Mouse (Mus musculus) kidney, adult 2 months (tissue): Measurements from ENCODE around the gene Psma6.

Experiments used
- CTCF ChIP-seq: fragments of 200-500 bp; conservative IDR thresholded peaks from 2 replicates; pipeline ENCODE4 v1.5.1; 2011; ENCODE audit warnings: low read depth, mild to moderate bottlenecking, control low read depth, low read length, moderate library complexity, mixed read lengths; ENCODE audit not compliant: insufficient read depth, insufficient read length
- POLR2A ChIP-seq: fragments of 200-500 bp; IDR thresholded peaks from one replicate; pipeline ENCODE4 v1.6.1; 2011; ENCODE audit warnings: low read depth, low read length, control low read depth

GRCm38 (mm10) chr12:55438058-55438457, 54.0 kb downstream of the Psma6 start:
- no peak for TF ChIP-seq CTCF
- TF ChIP-seq POLR2A: no peak
